Mouse (Mus musculus): ENCODE data around the gene Rrp15. TPM values are rescaled to one million over a fixed set of nuclear protein-coding genes. Genes with fewer than 3 reads are reported as not detected.
A peak's percentile ranks its signal among the peaks of the same experiment; 100 is the strongest.

The Rrp15 gene
- polyA plus RNA-seq, 1 experiment: 5.7 TPM

GRCm38 (mm10) chr1:186749675-186750283 is 621 bp upstream of the Rrp15 start:
- Histone ChIP-seq H3K4me3 (ENCODE audit: insufficient read depth, low read length) (peak overlapping the region; percentile 97), H3K4me1 (ENCODE audit: control insufficient read depth, insufficient read depth, low read length) (peaks cover 7% of the 10 kb centered on the region), H3K27ac (ENCODE audit: insufficient read depth, low read depth, low read length) (peak overlapping the region; percentile 45; the same call in 1 of the 2 replicates)
- TF ChIP-seq POLR2A (IDR thresholded peaks at IDR 0.05; ENCODE audit: borderline replicate concordance, low read depth, low read length) (no peak), CTCF (IDR thresholded peaks at IDR 0.05; ENCODE audit: low read depth, low read length) (no peak)

DNA sequence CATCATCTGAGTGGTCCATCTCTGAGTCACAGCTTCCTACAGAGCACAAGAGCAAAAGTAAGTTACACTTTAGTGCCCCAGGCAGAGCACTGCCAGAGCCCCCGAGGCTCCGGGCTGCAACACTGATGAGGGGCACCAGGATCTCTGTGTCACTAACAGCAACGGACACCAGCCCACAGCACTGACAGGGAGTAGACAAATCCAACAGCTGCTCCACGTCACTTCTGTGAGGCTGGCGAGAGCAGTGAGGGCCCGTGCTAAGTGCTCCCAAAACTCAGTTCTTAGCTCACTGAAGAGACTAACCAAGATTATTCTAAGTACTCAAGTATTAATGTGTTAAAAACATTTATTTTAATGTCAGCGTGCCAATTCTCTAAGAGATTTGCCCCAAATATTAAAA is 9.3 kb downstream of the Rrp15 start:
- H3K4me1 ChIP-seq (ENCODE audit: control insufficient read depth, insufficient read depth, low read length): peaks cover 7% of the 10 kb centered on the region; the same call in 1 of the 2 replicates
- TF ChIP-seq CTCF (IDR thresholded peaks at IDR 0.05; ENCODE audit: low read depth, low read length): no peak
- no peak for TF ChIP-seq POLR2A (IDR thresholded peaks at IDR 0.05; ENCODE audit: borderline replicate concordance, low read depth, low read length)
- no peak overlapping the region for H3K27ac ChIP-seq (ENCODE audit: insufficient read depth, low read depth, low read length)
- H3K4me3 ChIP-seq (ENCODE audit: insufficient read depth, low read length): no peak overlapping the region

DNA sequence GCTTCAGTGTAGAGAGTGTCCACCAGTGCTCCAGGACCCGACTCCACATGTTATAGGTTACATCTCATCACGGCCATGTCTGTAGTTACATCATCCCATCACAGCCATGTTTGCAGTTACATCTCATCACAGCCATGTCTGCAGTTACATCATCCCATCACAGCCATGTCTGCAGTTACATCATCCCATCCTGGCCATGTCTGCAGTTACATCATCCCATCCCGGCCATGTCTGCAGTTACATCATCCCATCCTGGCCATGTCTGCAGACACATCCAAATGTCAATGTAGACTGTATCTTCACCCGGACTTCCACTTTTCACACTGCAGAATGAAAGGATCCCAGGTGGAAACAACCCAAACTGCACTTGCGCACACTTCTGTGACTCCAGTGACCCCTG is 13.6 kb downstream of the Rrp15 start:
- H3K4me3 ChIP-seq (ENCODE audit: insufficient read depth, low read length): no peak overlapping the region
- peaks cover 2% of the 10 kb centered on the region; the same call in 1 of the 2 replicates for H3K4me1 ChIP-seq (ENCODE audit: control insufficient read depth, insufficient read depth, low read length)
- no peak for TF ChIP-seq POLR2A (IDR thresholded peaks at IDR 0.05; ENCODE audit: borderline replicate concordance, low read depth, low read length)
- TF ChIP-seq CTCF (IDR thresholded peaks at IDR 0.05; ENCODE audit: low read depth, low read length): no peak
- no peak overlapping the region for H3K27ac ChIP-seq (ENCODE audit: insufficient read depth, low read depth, low read length)

DNA sequence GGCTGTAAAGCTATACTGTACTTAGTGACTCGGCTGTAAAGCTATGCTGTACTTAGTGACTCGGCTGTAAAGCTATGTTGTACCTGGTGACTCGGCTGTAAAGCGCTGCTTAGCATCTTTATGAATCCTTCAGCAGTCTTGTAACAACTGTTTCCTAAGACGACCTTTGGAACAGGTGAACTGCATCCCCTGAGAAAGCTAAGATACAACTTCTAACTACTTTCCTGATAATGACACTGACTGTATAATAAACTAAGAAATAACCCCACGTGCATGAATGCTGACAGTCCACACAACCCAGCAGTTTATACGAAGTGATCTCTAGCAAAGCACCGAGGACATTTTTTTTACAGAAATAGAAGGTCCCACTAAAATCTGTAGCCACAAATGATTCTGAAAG is 16.1 kb downstream of the Rrp15 start:
- Histone ChIP-seq H3K4me3 (ENCODE audit: insufficient read depth, low read length) (no peak overlapping the region), H3K27ac (ENCODE audit: insufficient read depth, low read depth, low read length) (no peak overlapping the region), H3K4me1 (ENCODE audit: control insufficient read depth, insufficient read depth, low read length) (peaks cover 2% of the 10 kb centered on the region; the same call in 1 of the 2 replicates)
- TF ChIP-seq POLR2A (IDR thresholded peaks at IDR 0.05; ENCODE audit: borderline replicate concordance, low read depth, low read length): no peak

GRCm38 (mm10) chr1:186728778-186729177 is 20.4 kb downstream of the Rrp15 start:
- no peak overlapping the region for H3K4me3 ChIP-seq (ENCODE audit: insufficient read depth, low read length)
- TF ChIP-seq CTCF (IDR thresholded peaks at IDR 0.05; ENCODE audit: low read depth, low read length) (no peak), POLR2A (IDR thresholded peaks at IDR 0.05; ENCODE audit: borderline replicate concordance, low read depth, low read length) (no peak)
- H3K27ac ChIP-seq (ENCODE audit: insufficient read depth, low read depth, low read length): no peak overlapping the region
- H3K4me1 ChIP-seq (ENCODE audit: control insufficient read depth, insufficient read depth, low read length): no peaks in the 10 kb centered on the region; the same call in 1 of the 2 replicates

GRCm38 (mm10) chr1:186726117-186726516 is 23.0 kb downstream of the Rrp15 start:
- no peaks in the 10 kb centered on the region for H3K4me1 ChIP-seq (ENCODE audit: control insufficient read depth, insufficient read depth, low read length)
- no peak overlapping the region for H3K27ac ChIP-seq (ENCODE audit: insufficient read depth, low read depth, low read length)
- TF ChIP-seq POLR2A (IDR thresholded peaks at IDR 0.05; ENCODE audit: borderline replicate concordance, low read depth, low read length): no peak
- TF ChIP-seq CTCF (IDR thresholded peaks at IDR 0.05; ENCODE audit: low read depth, low read length): no peak
- H3K4me3 ChIP-seq (ENCODE audit: insufficient read depth, low read length): no peak overlapping the region

- H3K4me3 ChIP-seq (ENCODE audit: insufficient read depth, low read length): no peak overlapping the region
- H3K4me1 ChIP-seq (ENCODE audit: control insufficient read depth, insufficient read depth, low read length): no peaks in the 10 kb centered on the region
- H3K27ac ChIP-seq (ENCODE audit: insufficient read depth, low read depth, low read length): no peak overlapping the region
- TF ChIP-seq POLR2A (IDR thresholded peaks at IDR 0.05; ENCODE audit: borderline replicate concordance, low read depth, low read length) (no peak), CTCF (IDR thresholded peaks at IDR 0.05; ENCODE audit: low read depth, low read length) (no peak)
Observed at GRCm38 (mm10) chr1:186722299-186722698, 26.9 kb downstream of the Rrp15 start.

- TF ChIP-seq POLR2A (IDR thresholded peaks at IDR 0.05; ENCODE audit: borderline replicate concordance, low read depth, low read length) (no peak), CTCF (IDR thresholded peaks at IDR 0.05; ENCODE audit: low read depth, low read length) (peak; percentile 82)
Observed at GRCm38 (mm10) chr1:186721846-186722245, 27.3 kb downstream of the Rrp15 start.

GRCm38 (mm10) chr1:186721166-186721565 is 28.0 kb downstream of the Rrp15 start:
- TF ChIP-seq POLR2A (IDR thresholded peaks at IDR 0.05; ENCODE audit: borderline replicate concordance, low read depth, low read length): no peak
- no peak for TF ChIP-seq CTCF (IDR thresholded peaks at IDR 0.05; ENCODE audit: low read depth, low read length)
- Histone ChIP-seq H3K4me3 (ENCODE audit: insufficient read depth, low read length) (no peak overlapping the region), H3K27ac (ENCODE audit: insufficient read depth, low read depth, low read length) (no peak overlapping the region), H3K4me1 (ENCODE audit: control insufficient read depth, insufficient read depth, low read length) (no peaks in the 10 kb centered on the region)

More at GRCm38 (mm10) chr1:186721846-186722245, 27.3 kb downstream of the Rrp15 start:
- no peak overlapping the region for H3K4me3 ChIP-seq (ENCODE audit: insufficient read depth, low read length)
- H3K27ac ChIP-seq (ENCODE audit: insufficient read depth, low read depth, low read length): no peak overlapping the region
- no peaks in the 10 kb centered on the region for H3K4me1 ChIP-seq (ENCODE audit: control insufficient read depth, insufficient read depth, low read length)

DNA sequence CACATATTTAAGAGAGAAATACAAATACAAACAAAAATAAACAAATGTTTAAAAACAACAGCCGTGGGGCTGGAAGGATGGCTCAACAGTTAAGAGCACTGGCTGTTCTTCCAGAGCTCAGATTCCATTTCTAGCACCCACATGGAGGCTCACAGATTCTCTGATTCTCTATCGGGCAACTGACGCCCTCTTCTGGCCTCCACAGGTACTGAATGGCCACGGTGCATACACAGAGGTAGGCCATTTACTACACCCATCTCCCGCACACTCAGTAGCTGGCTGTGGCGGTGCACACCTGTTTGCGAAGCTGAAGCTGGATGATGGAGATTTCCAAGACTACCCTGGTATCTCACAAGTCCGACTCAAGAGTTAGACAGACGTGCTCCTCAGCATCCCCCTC is 29.4 kb downstream of the Rrp15 start:
- no peak overlapping the region for H3K27ac ChIP-seq (ENCODE audit: insufficient read depth, low read depth, low read length)
- no peak overlapping the region for H3K4me3 ChIP-seq (ENCODE audit: insufficient read depth, low read length)
- TF ChIP-seq POLR2A (IDR thresholded peaks at IDR 0.05; ENCODE audit: borderline replicate concordance, low read depth, low read length): no peak
- 0 out of 2 replicates have a peak, but pooled peaks have one; percentile 19 for TF ChIP-seq CTCF (IDR thresholded peaks at IDR 0.05; ENCODE audit: low read depth, low read length)
- no peaks in the 10 kb centered on the region for H3K4me1 ChIP-seq (ENCODE audit: control insufficient read depth, insufficient read depth, low read length)

All from bone marrow macrophage, adult 2 months (primary cell).